Mouse (Mus musculus) spleen, embryonic (tissue): ENCODE measurements at regions not wholly inside any gene's neighbourhood (a gene's known extent, or its start where the extent isn't known, plus 50 kb on each side); places are given as distances from the start of the nearest gene placed in this dataset.
"Not testable (repeated sequence)": the region's sequence is repeated elsewhere in the genome, so short reads cannot be mapped to it uniquely, and the experiment has no call there.

Source experiments
- CTCF ChIA-PET: fragments of 350-600 bp; sonication (Branson Sonifier 250); formaldehyde crosslinking; loops from one replicate; lab custom pipeline; 2022; lab: Charles Lee

- CTCF ChIA-PET: no interaction called here
These were observed 140.6 kb downstream of the Cand1 start for GRCm38 (mm10) chr10:119099092-119099792.

- CTCF ChIA-PET: no interaction called here
These were observed 145.7 kb downstream of the Cand1 start for GRCm38 (mm10) chr10:119094166-119094565.

GRCm38 (mm10) chr10:119087886-119088285 is 152.0 kb downstream of the Cand1 start:
- CTCF ChIA-PET: no interaction called here

GRCm38 (mm10) chr10:119087071-119087665 is 152.7 kb downstream of the Cand1 start:
- CTCF ChIA-PET: no interaction called here

GRCm38 (mm10) chr10:119086450-119086849 is 153.4 kb downstream of the Cand1 start:
- CTCF ChIA-PET: no interaction called here

- CTCF ChIA-PET: interaction anchor here (0.6 to 0.7 kb wide), 2 partner anchors 196 to 419 kb away, joined by 3 to 4 read pairs; no protein-coding TSS in a partner anchor
These were observed 156.4 kb downstream of the Cand1 start for GRCm38 (mm10) chr10:119083431-119083830.

GRCm38 (mm10) chr10:119082861-119083260 is 157.0 kb downstream of the Cand1 start:
- CTCF ChIA-PET: interaction anchor here (0.6 to 0.7 kb wide), 2 partner anchors 195 to 419 kb away, joined by 3 to 4 read pairs; no protein-coding TSS in a partner anchor

- CTCF ChIA-PET: not testable (repeated sequence)
These were observed 158.1 kb downstream of the Cand1 start for GRCm38 (mm10) chr10:119081766-119082165.

GRCm38 (mm10) chr10:119076100-119076566 is 163.7 kb downstream of the Cand1 start:
- CTCF ChIA-PET: no interaction called here

GRCm38 (mm10) chr10:119074887-119075286 is 165.0 kb downstream of the Cand1 start:
- CTCF ChIA-PET: interaction anchor here (0.6 kb wide), 1 partner anchor 14 kb away, joined by 3 read pairs; no protein-coding TSS in a partner anchor

- CTCF ChIA-PET: no interaction called here
These were observed 165.9 kb downstream of the Cand1 start for GRCm38 (mm10) chr10:119073991-119074390.

GRCm38 (mm10) chr10:119069410-119069809 is 170.4 kb downstream of the Cand1 start:
- CTCF ChIA-PET: no interaction called here

- CTCF ChIA-PET: no interaction called here
These were observed 172.0 kb downstream of the Cand1 start for GRCm38 (mm10) chr10:119067838-119068237.

GRCm38 (mm10) chr10:119067366-119067765 is 172.5 kb downstream of the Cand1 start:
- CTCF ChIA-PET: no interaction called here

GRCm38 (mm10) chr10:119065974-119066373 is 173.9 kb downstream of the Cand1 start:
- CTCF ChIA-PET: interaction anchor here (0.6 to 0.7 kb wide), 5 partner anchors 13 to 1889 kb away, joined by 3 to 10 read pairs (median 4); no protein-coding TSS in a partner anchor

GRCm38 (mm10) chr10:119065133-119065817 is 174.6 kb downstream of the Cand1 start:
- CTCF ChIA-PET: interaction anchor here (0.6 to 0.7 kb wide), 3 partner anchors 14 to 1888 kb away, joined by 5 to 11 read pairs (median 10); no protein-coding TSS in a partner anchor

GRCm38 (mm10) chr10:119064218-119064617 is 175.6 kb downstream of the Cand1 start:
- CTCF ChIA-PET: no interaction called here

- CTCF ChIA-PET: no interaction called here
These were observed 176.6 kb downstream of the Cand1 start for GRCm38 (mm10) chr10:119063209-119063699.

- CTCF ChIA-PET: no interaction called here
These were observed 177.8 kb downstream of the Cand1 start for GRCm38 (mm10) chr10:119061958-119062599.

- CTCF ChIA-PET: no interaction called here
These were observed 178.5 kb downstream of the Cand1 start for GRCm38 (mm10) chr10:119061349-119061850.

GRCm38 (mm10) chr10:119058493-119059020 is 181.3 kb downstream of the Cand1 start:
- CTCF ChIA-PET: no interaction called here
